Mouse (Mus musculus) mature B cell (primary cell): ENCODE data around the gene Ltbp1.
"Not testable (repeated sequence)": the region's sequence is repeated elsewhere in the genome, so short reads cannot be mapped to it uniquely, and the experiment has no call there.

Experiments
- in situ Hi-C: fragments of 300-500 bp; cut with MboI; formaldehyde crosslinking; loops from 2 replicates; pipeline ENCODE4 v1.14.3; 2019

The Ltbp1 gene

DNA sequence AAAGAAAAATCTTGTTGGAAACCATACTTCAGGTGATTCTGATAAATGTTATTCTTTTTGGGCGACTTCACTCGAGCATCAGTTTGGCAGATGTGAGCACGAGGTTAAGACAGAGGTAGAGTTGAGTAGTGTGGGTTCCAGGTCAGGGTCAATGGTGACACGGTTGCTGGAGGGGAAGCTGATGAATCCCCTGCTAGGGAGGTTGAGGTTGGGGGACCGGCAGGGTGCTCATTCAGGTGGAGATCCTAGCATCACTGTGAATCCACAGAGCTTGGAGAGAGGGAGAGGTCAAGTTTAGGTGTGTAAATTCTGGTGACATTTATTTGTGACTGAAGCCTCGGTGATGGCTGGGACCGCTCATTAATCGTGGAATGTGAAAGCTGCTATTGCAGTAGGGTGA is 110.2 kb downstream of the Ltbp1 start:
- in situ Hi-C loops: no loop called here

DNA sequence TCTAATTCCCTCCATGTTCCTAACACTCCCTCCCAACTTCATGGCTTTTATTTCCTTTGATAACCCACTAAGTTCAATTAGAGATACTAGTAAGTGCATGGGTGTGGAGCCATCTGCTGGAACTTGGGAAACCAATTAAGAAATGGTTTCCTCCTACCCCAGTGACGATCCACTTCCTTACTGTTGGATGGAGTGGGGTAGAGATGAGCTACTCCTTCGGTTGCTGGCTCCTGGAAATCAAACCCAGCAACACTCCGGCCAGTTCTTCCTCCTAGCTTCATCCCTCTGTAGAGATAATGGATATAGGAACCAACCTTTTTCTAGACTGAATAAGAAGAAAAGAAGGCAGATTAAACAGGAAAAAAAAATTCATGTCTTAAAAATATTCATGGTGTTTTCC is 113.5 kb downstream of the Ltbp1 start:
- in situ Hi-C loops: no loop called here

DNA sequence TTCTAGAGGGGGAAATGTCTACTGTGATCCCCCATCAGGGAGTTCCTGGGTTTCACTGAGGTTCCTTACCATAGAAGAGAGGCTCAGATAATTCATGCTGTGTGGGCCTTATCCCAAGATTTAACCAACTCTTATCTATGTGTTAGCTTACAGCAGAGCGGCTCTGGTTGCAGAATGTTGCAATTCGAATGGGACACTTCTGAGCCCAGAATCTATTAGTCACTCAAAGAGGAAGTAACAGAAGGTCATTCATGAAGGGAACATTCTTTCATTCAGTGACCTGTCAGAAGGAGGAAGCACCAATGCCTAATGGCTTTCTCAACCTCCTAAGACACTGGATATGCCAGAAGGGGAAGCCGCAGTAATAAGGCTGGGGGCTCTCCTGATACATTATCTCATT is 114.1 kb downstream of the Ltbp1 start:
- in situ Hi-C loops: no loop called here

DNA sequence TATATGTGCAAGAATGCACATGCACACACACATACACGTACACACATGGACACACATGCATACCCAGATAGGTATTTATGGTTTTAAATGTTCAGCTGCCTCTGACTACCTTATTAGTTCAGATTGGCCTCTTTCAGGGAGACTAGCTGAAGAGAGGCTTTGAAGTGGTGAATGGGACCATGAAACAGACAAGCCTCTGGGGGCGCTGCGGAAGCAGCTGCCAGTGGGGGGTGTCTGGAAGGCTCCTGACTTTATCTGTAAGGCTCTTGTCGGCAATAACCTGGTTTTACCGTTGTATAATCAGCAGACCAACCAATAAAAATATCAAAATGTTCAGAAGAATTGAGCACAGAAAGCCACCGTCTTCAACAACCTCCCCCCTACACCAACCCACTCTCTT is 114.7 kb downstream of the Ltbp1 start:
- in situ Hi-C loops: no loop called here

DNA sequence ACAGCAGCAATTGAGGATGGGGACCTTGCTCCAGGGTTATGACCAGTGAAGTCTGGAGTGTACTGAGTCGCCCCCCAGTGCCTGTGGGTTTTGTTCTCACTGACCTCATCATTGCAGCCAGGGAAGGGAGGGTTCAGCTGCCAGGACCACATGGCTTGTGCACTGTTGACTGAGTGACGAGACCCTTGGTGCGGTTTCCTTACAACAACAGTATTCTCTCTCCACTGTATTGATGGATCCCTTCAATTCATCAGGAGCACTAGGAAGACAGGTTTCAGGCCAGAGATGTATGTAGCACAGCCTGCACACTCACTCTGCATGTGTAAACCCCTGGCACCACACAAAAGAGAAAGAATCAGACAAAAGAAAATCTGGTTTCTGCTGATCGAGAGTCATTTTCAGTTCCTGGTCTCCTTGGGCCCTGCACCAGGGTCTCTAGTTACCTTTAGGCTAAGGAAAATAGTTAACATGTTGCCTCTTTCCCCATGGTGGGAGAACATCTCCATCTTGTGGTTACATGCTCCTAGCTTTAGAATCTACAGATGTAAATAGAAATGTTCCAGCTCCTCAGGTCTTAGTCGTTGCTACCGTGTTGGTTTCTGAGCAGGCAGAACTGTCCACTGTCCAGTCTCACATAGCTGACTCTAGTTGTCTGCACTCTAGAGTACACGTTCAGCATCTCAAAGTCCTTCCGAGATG is 117.4 kb downstream of the Ltbp1 start:
- in situ Hi-C loops: no loop called here

DNA sequence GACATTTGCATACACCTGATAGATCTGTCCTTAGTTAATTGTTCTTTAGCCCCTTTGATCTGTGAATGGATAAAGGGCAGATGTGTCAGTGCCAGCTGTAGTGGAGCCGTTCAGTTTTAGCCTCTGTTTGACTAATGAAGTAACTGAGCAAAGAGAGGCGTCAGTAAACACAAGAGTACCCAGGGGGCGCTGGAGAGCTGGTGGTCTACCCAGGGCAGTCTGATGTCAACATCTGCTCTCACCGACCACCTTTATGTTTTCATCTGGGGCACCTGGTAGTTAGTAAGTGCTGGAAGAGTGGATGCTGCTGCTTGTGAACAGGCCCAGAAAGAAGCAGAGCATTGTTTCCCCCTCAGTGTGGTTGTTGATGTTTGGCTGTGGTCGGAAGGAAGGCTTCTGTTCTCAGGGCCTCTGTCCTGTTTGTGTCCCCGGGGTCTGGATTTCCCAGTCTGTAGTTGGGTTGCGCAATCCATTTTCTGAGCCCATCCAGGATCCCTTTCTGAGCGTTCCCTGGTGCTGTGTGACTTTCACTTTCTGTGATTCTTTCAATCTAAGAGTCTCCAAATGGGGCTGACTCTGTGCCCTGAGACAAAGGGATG is 123.1 kb downstream of the Ltbp1 start:
- in situ Hi-C loops: no loop called here

DNA sequence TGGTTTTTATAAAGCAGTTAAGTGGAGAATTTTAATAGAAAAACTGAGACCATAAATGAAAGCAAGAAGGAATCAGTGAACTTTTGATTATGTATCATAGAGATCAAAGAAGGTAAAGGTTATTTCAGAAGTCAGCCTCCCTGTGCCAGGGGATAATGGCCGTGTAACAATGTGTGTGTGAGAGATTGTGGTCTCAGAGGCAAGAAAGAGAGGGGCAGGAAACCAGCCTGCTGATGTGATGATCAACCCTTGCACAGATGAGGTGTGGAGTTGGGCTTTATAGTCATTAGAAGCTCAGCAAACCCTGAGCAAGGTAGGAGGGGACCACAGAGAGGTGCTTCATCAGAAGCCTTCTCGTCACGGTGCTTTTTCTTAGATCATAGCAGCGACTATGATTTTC is 128.6 kb downstream of the Ltbp1 start:
- in situ Hi-C loops: no loop called here

DNA sequence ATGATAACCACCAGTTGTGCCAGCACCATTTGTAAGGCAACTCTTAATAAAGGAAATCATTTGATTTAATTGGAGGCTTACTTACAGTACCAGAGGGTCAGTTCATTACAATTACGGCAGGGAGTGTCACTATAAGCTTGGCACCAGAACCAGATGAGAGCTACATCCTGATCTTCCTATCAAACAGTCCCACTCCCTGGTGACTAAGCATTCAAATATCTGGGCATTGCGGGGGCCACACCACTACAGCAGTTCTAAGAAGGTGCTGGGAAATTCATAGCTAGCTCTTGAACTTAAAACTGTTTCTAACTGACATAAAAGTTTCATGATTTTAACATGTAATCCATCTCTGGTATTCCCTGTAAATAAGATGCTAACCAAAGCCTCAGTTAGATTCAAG is 134.4 kb downstream of the Ltbp1 start:
- in situ Hi-C loops: no loop called here

DNA sequence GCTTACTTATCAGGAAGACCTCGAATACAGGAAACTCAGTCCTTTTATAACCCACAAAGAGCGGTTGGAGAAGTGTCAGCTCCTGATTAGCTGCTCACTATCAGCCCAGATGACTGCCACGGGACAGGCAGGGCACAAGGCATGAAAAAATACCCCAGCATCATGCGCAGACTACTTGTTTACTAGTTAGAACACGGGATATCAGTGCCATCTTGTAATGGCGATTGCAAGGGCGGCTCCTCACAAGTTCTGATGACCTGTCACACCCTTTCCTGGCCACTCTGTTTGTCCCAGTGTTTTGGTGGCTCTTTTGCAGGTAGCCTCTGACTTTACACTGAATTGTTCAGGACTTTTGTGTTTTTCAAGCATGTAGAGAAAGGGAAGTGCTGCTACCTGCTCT is 137.5 kb downstream of the Ltbp1 start:
- in situ Hi-C loops: not testable (repeated sequence)

DNA sequence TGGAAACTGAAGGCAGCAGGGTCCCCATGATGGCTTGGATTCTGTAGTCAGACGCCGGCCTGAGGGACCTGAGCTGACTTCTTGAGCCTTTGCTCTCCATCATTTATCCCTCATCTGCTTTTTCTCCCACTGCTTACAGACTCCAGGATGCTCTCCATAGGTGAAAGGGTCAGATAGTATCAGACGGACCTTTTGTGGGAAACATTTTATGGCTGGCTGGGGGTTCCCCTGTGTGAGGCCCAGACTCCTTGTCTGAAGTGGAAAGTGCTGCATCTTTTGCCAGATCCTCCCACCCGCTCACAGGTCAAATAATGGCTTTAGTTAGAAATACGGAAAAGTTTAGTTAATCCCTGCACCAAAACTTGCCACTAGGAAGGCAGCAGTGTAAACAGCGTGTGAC is 138.6 kb downstream of the Ltbp1 start:
- in situ Hi-C loops: no loop called here

DNA sequence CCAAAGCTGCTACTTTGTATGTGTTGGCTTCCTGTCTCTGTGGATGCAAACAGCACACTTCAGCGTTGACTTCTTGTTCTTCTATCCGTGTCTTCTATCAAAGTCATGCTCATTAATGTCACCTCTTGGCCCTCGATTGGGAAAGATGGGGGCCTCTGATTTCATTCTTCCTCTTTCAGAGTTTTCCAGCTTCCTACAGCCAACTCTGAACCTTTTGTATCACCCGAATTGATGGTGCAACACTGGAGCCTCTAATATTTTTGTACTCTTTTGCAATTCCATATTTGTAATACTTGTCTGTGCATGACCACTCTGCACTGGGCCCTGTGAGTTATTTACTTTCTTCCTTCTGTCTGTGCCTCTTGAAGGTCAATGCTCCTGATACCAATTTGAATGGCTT is 141.8 kb downstream of the Ltbp1 start:
- in situ Hi-C loops: no loop called here

DNA sequence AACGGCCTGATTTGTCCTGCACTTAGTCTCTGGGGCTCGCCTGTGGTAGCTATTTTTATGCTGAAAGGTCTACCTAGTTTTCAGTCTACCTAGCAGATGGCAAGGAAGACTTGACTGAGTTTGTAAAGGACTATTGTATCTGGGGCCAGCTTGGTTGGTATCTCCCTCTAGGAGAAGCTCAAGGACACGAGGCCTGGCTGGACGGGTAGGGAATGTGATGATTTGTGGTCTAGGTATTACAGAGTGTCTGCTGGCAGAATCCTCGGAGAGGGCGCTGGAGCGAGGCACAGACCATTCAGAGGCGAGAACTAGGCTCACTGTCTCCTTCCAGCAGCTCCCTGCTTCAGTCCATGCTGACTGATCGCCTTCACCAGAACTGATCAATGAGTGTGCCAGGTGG is 146.4 kb downstream of the Ltbp1 start:
- in situ Hi-C loops: no loop called here

DNA sequence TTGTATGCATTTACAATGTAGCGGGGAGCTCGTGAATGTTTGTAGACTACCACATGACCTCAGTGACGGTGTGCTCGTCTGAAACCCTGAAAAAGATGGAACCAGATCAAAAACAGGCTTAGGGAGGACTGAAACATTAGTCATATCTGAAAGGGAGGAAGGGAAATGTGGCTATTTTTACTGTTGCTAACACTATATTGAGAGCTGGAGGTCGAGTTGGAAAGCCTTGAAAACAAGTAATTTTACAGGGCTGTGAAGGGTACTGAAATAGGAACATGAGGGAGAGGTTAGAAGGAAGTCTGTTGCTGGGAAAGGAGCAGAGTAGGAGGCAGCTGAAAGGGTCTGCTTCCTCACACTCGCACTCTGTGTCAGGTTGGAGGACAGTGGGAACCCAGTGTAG is 147.7 kb downstream of the Ltbp1 start:
- in situ Hi-C loops: no loop called here

DNA sequence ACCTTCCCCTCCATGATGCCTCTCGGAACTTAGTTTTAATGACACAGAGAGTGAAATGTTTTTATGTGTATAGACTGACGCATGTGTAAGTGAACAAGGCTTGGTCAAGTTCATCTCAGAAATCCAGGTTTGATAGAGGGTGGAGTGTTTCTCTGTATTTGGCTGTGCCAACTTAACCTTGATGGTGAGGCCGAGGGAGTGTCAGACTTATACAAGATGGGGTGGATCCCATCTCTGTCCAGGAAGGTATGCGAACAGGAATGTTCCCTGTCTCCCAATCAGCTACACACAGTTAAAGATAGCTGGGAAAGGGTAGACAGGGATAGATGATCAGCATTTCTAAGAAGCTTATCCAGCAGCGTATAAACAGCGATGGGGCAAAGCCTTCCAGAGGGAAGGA is 153.0 kb downstream of the Ltbp1 start:
- in situ Hi-C loops: no loop called here

DNA sequence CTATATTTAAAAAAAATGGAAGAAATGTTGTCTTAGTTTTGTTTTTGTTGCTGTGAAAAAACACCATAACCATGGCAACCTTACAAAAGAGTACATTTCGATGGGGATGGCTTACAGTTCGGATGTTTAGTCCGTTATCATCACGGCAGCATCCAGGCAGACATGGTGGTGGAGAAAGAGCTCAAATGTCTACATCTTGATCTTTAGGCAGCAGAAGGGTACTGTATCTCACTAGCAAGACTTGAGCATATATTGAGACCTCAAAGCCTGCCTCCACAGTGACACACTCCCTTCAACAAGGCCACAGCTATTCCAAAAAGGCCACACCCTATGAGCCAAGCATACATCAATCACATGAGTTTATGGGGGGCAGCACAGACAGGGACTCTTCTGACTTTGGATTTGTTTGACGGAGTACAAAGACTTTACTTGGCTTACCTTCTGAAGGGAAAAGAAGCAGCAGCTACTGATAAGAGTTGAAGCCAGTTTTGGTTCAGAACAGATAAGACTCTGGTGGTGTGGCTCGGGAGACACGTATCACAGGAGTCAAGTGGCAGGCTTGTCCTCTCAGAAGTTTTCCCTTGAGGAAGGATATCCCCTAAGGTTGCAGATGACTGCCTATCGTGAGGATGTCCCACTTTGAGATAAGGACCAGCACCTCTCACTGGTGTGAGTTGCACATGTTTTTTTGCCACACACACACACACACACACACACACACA is 153.9 kb downstream of the Ltbp1 start:
- in situ Hi-C loops: no loop called here

DNA sequence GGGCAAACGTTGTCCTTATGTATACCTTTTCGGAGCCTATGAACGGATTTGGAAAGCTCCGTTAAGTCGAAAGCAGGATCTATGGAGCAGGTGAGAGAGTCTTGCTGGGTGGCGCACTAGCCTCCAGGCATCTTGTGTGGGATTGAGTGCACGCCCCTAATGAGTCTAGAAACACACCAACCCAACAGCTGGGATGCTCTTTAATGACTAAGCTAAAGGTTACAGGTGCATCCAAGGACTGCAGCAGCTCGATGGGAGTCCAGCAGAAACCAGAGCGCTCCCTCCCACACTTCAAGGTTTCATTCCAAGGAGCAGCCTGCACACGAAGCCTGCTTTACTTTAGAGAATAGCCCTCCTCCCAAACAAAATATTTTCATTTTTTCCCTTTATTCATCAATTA is 155.7 kb downstream of the Ltbp1 start:
- in situ Hi-C loops: no loop called here

DNA sequence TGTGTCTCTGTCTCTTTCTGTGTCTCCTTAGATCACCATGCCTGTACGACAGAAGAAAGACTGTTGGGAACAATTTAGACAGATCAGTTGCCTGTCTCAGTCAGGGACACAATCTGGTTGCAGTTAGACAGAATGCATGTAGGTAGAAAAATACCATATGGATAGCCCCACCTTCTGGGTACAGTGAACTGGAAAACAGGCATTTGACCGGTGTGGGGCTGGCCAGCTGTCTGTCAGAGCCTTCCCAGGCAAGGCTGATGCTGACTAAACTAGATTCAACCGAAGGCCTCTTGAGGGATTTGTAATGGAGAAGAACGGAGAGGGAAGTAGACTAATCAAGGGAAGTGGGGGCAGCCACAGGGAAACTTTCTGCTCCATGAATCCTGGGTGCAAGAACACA is 156.6 kb downstream of the Ltbp1 start:
- in situ Hi-C loops: no loop called here

DNA sequence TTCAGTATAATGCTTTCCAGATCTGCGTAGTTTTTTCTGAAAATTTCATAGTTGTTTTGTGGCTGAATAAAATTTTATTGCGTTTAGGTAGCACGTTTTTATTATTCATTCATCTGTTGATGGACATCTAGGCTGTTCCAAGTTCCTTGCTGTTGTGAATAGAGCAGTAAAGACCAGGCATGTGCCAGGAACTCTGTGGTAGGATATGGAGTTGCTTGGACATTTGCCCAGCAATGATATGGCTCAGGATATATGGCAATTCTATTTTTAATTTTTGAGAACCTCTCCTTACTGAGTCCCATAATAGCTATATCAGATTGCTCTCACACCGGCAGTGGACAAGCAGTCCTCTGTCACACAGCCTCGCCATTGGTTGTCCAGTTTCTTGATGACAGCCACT is 159.2 kb downstream of the Ltbp1 start:
- in situ Hi-C loops: no loop called here

DNA sequence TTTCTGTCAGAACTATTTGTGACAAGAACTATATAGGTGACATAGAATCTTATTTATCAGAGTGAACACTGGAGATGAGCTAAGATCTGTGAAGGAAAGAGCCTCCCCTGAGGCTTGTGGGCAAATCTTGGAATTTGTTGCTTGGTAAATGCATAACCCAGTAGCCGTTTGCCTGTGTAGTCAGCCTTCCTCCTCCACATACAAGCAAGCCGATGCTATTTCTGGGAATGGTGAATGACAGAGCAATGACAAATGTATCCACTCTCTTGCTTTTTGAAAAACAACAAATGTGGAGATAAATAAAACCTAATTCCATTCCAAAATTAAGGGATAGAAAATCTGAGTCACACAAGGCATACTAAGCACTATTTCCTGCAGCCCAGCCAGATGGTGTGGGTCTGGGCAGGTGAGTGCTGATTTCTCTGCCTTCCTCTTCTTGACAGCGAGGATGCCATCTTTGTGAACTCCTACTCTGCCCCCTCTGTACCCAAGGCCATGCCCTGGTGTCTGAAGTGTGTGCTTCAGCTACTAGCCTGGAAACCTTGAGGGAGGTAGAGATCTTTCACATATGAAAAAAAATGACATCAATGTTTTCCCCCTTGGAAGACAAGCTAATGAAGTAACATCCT is 163.3 kb downstream of the Ltbp1 start:
- in situ Hi-C loops: no loop called here

DNA sequence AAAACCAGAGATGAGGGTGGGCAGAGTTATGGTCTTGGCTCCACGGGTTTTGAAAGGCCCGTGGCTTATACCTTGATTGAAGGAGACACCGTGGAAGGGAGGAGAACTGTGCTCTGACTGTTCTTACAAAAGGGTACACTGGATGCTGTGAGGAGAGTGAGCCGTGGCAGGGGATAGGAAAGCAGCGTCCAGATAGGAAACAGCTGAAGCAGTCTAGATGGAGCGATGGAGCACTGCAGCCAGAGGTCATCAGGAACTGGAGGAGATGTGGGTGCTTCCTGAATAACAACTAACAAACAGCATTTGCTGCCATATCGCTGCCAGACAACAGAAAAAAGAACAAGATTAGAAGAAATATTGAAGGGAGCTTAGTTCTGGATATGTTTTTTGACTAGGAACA is 166.3 kb downstream of the Ltbp1 start:
- in situ Hi-C loops: no loop called here

DNA sequence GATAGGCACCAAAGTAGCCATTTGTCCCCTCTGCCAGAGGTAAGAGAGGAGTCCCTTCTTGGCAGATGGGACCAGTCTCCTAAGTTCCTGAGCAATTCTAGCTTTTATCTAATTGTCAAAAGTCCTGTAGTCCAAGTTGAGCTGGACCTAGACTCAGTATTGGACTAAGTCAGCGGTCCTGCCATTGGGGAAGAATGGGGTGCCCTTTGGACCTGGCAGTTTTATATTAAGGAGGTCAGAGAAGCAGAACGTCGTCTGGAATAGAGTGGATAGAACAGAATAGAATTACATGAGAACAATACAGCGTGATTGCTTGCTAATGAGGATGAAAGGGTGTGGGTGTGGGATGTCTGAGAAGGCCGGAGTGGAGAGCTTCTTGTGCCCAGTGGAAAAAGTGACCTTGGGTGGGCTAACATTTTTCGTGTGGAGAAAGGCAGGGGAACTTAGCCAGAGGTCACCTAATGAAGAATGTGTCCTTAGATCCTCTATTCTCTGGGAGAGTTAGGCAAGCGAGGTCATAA is 167.4 kb downstream of the Ltbp1 start:
- in situ Hi-C loops: no loop called here

DNA sequence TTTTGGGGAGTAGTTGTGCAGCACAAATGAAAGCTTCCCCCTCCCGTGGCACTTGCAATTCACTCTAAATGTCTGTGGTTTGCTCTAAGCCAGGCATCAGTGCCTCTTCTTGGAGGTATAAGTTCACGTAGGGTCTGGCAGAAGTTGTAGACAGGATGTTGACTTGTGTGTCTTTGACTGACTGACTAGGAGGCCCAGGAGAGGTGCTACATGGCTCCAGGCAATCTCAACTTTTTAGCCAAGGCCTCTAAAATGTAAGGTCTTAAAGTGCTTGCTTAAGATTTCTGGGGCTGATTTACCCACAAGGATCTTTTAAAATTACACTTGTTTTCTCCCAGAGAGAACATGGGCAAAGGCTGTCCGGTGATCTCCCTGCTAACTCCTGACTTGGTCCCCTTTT is 169.1 kb downstream of the Ltbp1 start:
- in situ Hi-C loops: no loop called here
